Mouse (Mus musculus): ENCODE data around the gene Slc7a15. TPM values are rescaled to one million over a fixed set of nuclear protein-coding genes. Genes with fewer than 3 reads are reported as not detected.
A peak's percentile ranks its signal among the peaks of the same experiment; 100 is the strongest.

Slc7a15 gene
- polyA plus RNA-seq, 1 experiment from 2014 or later: not detected

DNA sequence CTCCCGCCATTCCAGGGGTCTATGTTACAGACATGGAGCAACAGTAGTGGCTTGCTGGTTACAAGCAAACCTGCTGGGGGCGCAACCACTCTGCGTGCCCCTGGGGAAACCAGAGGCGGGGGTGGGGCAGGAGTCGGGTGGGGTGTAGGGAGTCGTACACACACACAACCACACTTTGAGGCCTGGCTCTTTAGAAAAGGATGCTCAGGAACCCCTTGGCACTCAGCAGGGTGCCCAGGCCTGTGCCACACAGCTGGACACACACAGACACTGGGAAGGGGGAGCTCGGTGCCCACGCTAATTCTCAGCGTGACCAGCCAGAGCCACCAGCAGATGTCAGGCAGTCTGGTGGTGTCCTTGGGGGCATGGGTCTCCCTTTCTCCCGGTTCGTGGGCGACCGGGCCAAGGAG, 100.3 kb downstream of the Slc7a15 start:
- no peaks in the 10 kb centered on the region for H3K27me3 ChIP-seq (ENCODE audit: control insufficient read depth, insufficient read depth, low read length)

DNA sequence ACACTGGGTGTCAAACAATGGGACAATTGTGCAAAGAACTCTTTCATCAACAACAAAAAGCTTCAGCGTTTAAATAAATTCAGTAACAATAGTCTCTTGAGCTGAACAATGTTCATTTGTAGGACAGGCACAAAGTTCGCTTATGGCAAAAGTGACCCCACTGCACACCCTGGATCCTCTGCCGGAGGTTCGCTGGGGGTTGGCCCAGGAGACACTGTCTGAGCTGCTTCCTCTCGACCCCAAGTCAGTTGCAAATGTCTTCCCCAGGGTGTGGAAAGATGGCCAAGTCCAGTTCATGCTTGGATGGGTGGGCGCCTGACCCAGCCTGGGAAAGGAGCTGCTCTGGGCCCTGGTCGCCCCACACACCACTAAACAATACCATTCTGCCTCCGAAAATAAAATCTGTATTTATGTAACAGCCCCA, 100.7 kb downstream of the Slc7a15 start:
- Histone ChIP-seq H3K4me1 (ENCODE audit: control insufficient read depth, insufficient read depth, low read length) (peaks cover 23% of the 10 kb centered on the region), H3K27me3 (ENCODE audit: control insufficient read depth, insufficient read depth, low read length) (no peaks in the 10 kb centered on the region), H3K9me3 (replicated peaks; ENCODE audit: control insufficient read depth, low read length) (no peaks in the 10 kb centered on the region), H3K36me3 (ENCODE audit: control insufficient read depth, insufficient read depth, low read length) (no peaks in the 10 kb centered on the region), H3K9ac (ENCODE audit: low read depth, low read length) (peak overlapping the region; percentile 99), H3K4me3 (ENCODE audit: low read depth, low read length) (peak overlapping the region; percentile 91), H3K4me2 (peak overlapping the region; percentile 78), H3K27ac (ENCODE audit: low read depth, low read length) (peak overlapping the region; percentile 100)
- WGBS (ENCODE audit: insufficient replicate concordance): 21% methylated on average over 8 of the region's 8 CpGs
- no peak for ATAC-seq (replicated peaks; ENCODE audit: insufficient number of reproducible peaks, low FRiP score, low TSS enrichment)

More for the DNA sequence above, 100.3 kb downstream of the Slc7a15 start:
- Histone ChIP-seq H3K36me3 (ENCODE audit: control insufficient read depth, insufficient read depth, low read length) (no peaks in the 10 kb centered on the region), H3K27ac (ENCODE audit: low read depth, low read length) (peak overlapping the region; percentile 100), H3K9me3 (replicated peaks; ENCODE audit: control insufficient read depth, low read length) (no peaks in the 10 kb centered on the region), H3K4me3 (ENCODE audit: low read depth, low read length) (peak overlapping the region; percentile 91), H3K4me2 (peak overlapping the region; percentile 78), H3K4me1 (ENCODE audit: control insufficient read depth, insufficient read depth, low read length) (peaks cover 23% of the 10 kb centered on the region), H3K9ac (ENCODE audit: low read depth, low read length) (peak overlapping the region; percentile 99)
- ATAC-seq (replicated peaks; ENCODE audit: insufficient number of reproducible peaks, low FRiP score, low TSS enrichment): no peak
- WGBS (ENCODE audit: insufficient replicate concordance): 3% methylated on average over 13 of the region's 13 CpGs

DNA sequence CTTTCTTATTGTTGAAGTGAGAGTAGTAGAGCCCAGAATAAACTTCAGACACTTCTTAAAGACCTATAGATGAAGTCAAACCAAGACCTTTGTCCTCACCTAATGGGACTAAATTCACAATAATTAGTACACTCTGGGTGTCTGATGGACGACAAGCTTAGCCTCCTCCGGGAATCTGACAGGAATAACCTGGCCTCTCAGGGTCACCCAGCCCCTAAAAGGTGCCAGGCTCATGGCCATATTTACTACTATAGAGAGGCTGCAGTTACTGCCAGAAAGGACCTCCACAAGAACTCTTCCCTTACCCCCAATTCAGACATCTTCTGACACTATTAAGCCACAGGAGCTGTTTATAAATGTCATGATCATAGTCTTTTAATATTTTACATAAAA, 101.6 kb downstream of the Slc7a15 start:
- Histone ChIP-seq H3K36me3 (ENCODE audit: control insufficient read depth, insufficient read depth, low read length) (no peaks in the 10 kb centered on the region), H3K4me2 (peak overlapping the region; percentile 78), H3K9ac (ENCODE audit: low read depth, low read length) (peak overlapping the region; percentile 60; the same call in 1 of the 2 replicates), H3K27ac (ENCODE audit: low read depth, low read length) (peak overlapping the region; percentile 35; the same call in 1 of the 2 replicates), H3K27me3 (ENCODE audit: control insufficient read depth, insufficient read depth, low read length) (no peaks in the 10 kb centered on the region), H3K4me1 (ENCODE audit: control insufficient read depth, insufficient read depth, low read length) (peaks cover 23% of the 10 kb centered on the region), H3K9me3 (replicated peaks; ENCODE audit: control insufficient read depth, low read length) (no peaks in the 10 kb centered on the region), H3K4me3 (ENCODE audit: low read depth, low read length) (peak overlapping the region; percentile 91)
- WGBS (ENCODE audit: insufficient replicate concordance): 27% methylated on average over 2 of the region's 2 CpGs
- ATAC-seq (replicated peaks; ENCODE audit: insufficient number of reproducible peaks, low FRiP score, low TSS enrichment): no peak

DNA sequence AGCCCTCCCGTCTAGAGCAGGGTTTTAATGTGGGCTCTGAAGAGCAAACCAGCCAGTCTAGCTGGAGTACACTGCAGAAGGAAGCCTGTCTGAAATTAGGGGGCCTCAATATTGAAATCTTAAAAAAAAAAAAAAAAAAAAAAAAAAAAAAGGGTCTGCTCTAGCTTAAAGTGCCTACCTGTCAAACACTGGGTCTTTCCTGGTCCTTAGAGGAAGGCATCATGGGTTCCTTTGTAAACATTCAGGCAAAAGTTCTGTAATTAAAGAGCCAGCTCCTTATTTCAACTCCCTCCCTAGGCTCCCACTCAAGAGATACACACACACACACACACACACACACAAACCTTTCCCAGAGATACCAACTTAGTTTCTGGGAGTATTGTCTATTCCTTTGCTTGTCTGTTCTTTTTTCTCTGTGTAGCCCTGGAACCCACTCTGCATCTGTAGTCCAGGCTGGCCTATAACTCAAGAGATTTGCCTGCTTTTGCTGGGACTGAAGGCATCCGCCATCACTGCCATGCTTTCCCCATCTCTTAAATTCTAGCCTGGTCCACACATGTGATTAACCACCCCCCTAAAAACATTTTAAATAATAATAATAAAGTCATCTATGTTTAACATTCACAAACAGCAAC, 102.1 kb downstream of the Slc7a15 start:
- no peaks in the 10 kb centered on the region for H3K9me3 ChIP-seq (replicated peaks; ENCODE audit: control insufficient read depth, low read length)
- H3K36me3 ChIP-seq (ENCODE audit: control insufficient read depth, insufficient read depth, low read length): no peaks in the 10 kb centered on the region
- ATAC-seq (replicated peaks; ENCODE audit: insufficient number of reproducible peaks, low FRiP score, low TSS enrichment): no peak
- H3K9ac ChIP-seq (ENCODE audit: low read depth, low read length): no peak overlapping the region
- H3K4me3 ChIP-seq (ENCODE audit: low read depth, low read length): peak overlapping the region; percentile 91; the same call in 1 of the 2 replicates
- H3K27ac ChIP-seq (ENCODE audit: low read depth, low read length): peak overlapping the region; percentile 15; the same call in 1 of the 2 replicates
- 38% methylated on average over 2 of the region's 2 CpGs for WGBS (ENCODE audit: insufficient replicate concordance)
- peak overlapping the region; percentile 78 for H3K4me2 ChIP-seq
- no peaks in the 10 kb centered on the region for H3K27me3 ChIP-seq (ENCODE audit: control insufficient read depth, insufficient read depth, low read length)
- H3K4me1 ChIP-seq (ENCODE audit: control insufficient read depth, insufficient read depth, low read length): peaks cover 23% of the 10 kb centered on the region

DNA sequence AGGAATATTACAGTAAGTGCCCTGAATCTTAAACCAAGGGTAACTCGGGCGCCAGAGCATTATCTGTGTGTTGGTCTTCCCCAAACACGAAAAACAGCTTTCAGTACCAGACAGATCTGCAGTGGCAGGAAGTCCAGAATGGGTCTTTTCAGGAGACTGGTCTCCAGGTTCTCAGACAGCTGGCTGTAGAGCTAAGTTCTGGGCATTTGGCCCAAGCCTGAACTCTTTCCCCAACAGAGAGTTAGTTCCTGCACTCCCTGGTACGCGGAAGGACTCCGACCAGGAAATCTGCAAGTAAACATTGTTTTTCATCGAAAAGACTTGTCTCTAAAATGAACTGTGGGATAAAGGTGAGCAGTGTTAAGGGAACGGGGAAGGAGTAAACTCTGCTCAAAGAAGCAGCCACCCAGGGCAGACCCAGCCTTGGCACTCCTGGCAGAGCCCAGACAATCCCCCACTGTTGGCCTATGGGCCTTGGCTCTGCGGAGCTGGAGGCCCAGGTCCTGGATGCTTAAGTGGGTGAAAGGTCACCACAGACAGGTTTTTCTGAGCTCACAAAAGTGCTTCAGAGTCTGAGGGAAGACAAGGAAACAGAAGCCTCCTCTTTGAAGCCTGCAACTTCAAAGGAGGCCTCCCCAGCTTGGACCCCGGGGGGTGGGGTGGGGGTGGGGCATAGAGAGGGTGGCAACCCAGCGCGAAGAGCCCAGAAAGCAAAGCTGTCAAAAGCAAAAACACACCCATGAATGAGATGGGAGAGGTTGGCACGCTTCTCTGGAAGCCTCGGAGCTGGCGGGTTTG, 102.8 kb downstream of the Slc7a15 start:
- peak overlapping the region; percentile 78 for H3K4me2 ChIP-seq
- H3K9me3 ChIP-seq (replicated peaks; ENCODE audit: control insufficient read depth, low read length): no peaks in the 10 kb centered on the region
- H3K36me3 ChIP-seq (ENCODE audit: control insufficient read depth, insufficient read depth, low read length): no peaks in the 10 kb centered on the region
- H3K4me3 ChIP-seq (ENCODE audit: low read depth, low read length): no peak overlapping the region
- no peaks in the 10 kb centered on the region for H3K27me3 ChIP-seq (ENCODE audit: control insufficient read depth, insufficient read depth, low read length)
- H3K27ac ChIP-seq (ENCODE audit: low read depth, low read length): peak overlapping the region; percentile 36
- ATAC-seq (replicated peaks; ENCODE audit: insufficient number of reproducible peaks, low FRiP score, low TSS enrichment): no peak
- no peak overlapping the region for H3K9ac ChIP-seq (ENCODE audit: low read depth, low read length)
- H3K4me1 ChIP-seq (ENCODE audit: control insufficient read depth, insufficient read depth, low read length): peaks cover 23% of the 10 kb centered on the region
- WGBS (ENCODE audit: insufficient replicate concordance): 27% methylated on average over 15 of the region's 15 CpGs

DNA sequence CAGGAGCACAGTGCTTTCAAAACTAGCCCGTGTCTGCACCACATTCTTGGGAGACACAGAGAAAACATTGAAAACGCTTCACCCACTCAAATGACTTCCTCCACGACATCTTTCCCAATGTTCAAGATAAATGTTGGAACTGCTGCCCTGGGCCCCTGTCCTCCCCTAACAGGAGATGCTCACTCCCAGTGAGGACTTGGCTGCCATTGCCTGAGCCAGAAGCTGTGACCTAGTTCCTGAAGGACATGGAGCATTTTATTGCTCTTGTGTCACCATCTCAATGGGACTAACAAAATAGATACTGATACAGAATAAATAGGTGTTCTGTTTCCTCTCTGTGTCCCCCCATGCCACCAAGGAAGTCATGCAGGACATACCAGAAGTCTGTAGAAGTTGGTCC, 104.2 kb downstream of the Slc7a15 start:
- Histone ChIP-seq H3K36me3 (ENCODE audit: control insufficient read depth, insufficient read depth, low read length) (no peaks in the 10 kb centered on the region), H3K9me3 (replicated peaks; ENCODE audit: control insufficient read depth, low read length) (no peaks in the 10 kb centered on the region), H3K4me2 (no peak overlapping the region), H3K27ac (ENCODE audit: low read depth, low read length) (no peak overlapping the region), H3K9ac (ENCODE audit: low read depth, low read length) (no peak overlapping the region), H3K4me3 (ENCODE audit: low read depth, low read length) (no peak overlapping the region), H3K27me3 (ENCODE audit: control insufficient read depth, insufficient read depth, low read length) (no peaks in the 10 kb centered on the region), H3K4me1 (ENCODE audit: control insufficient read depth, insufficient read depth, low read length) (peaks cover 17% of the 10 kb centered on the region)
- no peak for ATAC-seq (replicated peaks; ENCODE audit: insufficient number of reproducible peaks, low FRiP score, low TSS enrichment)
- 65% methylated on average over 3 of the region's 3 CpGs for WGBS (ENCODE audit: insufficient replicate concordance)

DNA sequence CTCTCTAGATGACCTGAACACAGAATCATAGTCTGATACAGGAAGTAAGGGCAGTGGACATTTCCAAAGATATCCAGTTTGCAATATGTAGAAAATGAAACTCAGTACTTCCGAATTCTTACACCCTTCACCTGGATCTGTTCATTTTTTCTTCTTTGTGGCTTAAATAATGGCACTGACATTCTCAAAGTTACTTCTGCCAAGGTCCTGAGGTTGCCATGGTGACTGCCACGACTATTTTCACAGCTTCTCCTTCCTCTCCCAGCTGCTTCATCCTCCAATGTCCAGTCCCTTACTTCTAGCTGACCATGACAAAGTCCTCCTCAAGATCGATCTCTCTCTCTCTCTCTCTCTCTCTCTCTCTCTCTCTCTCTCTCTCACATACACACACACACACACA, 105.5 kb downstream of the Slc7a15 start:
- Histone ChIP-seq H3K36me3 (ENCODE audit: control insufficient read depth, insufficient read depth, low read length) (no peaks in the 10 kb centered on the region), H3K27me3 (ENCODE audit: control insufficient read depth, insufficient read depth, low read length) (no peaks in the 10 kb centered on the region), H3K9ac (ENCODE audit: low read depth, low read length) (no peak overlapping the region), H3K4me1 (ENCODE audit: control insufficient read depth, insufficient read depth, low read length) (peaks cover 20% of the 10 kb centered on the region), H3K27ac (ENCODE audit: low read depth, low read length) (no peak overlapping the region), H3K4me3 (ENCODE audit: low read depth, low read length) (no peak overlapping the region), H3K4me2 (no peak overlapping the region), H3K9me3 (replicated peaks; ENCODE audit: control insufficient read depth, low read length) (no peaks in the 10 kb centered on the region)
- ATAC-seq (replicated peaks; ENCODE audit: insufficient number of reproducible peaks, low FRiP score, low TSS enrichment): no peak
- 72% methylated on average over 3 of the region's 3 CpGs for WGBS (ENCODE audit: insufficient replicate concordance)

DNA sequence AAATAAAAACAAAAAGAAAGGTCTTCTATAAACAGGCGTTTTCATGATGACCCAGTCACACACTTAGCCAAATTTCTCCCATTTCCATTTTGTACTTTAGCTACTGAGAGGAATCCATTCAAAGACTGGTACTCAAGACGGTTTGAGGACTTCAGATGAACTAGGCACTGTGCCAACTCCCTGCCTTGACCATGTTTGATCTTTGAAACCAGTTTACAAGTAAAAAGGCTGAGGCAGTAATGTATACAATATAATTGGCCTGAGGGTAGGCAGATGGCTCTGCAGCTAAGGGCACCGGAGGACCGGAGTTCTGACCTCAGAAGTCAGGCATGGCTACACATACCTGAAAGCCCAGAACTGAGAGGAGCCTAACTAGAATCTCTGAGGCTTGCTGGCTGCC, 109.8 kb downstream of the Slc7a15 start:
- 73% methylated on average over 4 of the region's 4 CpGs for WGBS (ENCODE audit: insufficient replicate concordance)
- Histone ChIP-seq H3K27me3 (ENCODE audit: control insufficient read depth, insufficient read depth, low read length) (no peaks in the 10 kb centered on the region), H3K36me3 (ENCODE audit: control insufficient read depth, insufficient read depth, low read length) (no peaks in the 10 kb centered on the region), H3K27ac (ENCODE audit: low read depth, low read length) (no peak overlapping the region), H3K9ac (ENCODE audit: low read depth, low read length) (no peak overlapping the region), H3K4me3 (ENCODE audit: low read depth, low read length) (no peak overlapping the region), H3K4me2 (no peak overlapping the region), H3K4me1 (ENCODE audit: control insufficient read depth, insufficient read depth, low read length) (peaks cover 4% of the 10 kb centered on the region; the same call in 1 of the 2 replicates), H3K9me3 (replicated peaks; ENCODE audit: control insufficient read depth, low read length) (no peaks in the 10 kb centered on the region)
- ATAC-seq (replicated peaks; ENCODE audit: insufficient number of reproducible peaks, low FRiP score, low TSS enrichment): no peak
